Mouse (Mus musculus) kidney, adult 8-10 months (tissue): ENCODE measurements around the gene Atp5k.

ENCODE experiments used
- DNase-seq, 2 experiments: peaks; one replicate each; pipeline ENCODE4 v3.0.0; 2022

Atp5k gene

DNA sequence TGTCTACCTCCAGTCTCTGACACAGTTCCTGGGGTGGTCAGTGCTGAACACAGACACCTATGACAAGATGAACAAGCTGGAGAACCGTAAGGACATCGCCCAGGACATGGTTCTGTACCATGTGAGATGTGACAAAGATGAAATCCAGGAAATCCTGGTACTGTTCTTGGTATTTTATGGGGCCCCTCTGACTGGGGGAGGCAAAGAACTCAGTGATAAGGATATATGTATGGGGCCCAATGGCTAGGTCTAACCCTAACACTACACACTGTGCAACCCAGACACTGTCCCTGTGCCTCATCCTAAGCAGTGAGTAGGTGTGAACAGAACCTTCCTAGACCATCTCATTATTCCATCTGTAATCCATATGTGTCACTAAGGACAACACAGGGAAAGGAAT, 10.8 kb downstream of the Atp5k start:
- no peak for DNase-seq

GRCm38 (mm10) chr5:108422741-108423140, 11.5 kb downstream of the Atp5k start:
- DNase-seq: no peak

- DNase-seq: no peak
These were observed 19.5 kb downstream of the Atp5k start for GRCm38 (mm10) chr5:108414711-108415110.

- no peak for DNase-seq
These were observed 27.3 kb downstream of the Atp5k start for GRCm38 (mm10) chr5:108406977-108407376.

DNA sequence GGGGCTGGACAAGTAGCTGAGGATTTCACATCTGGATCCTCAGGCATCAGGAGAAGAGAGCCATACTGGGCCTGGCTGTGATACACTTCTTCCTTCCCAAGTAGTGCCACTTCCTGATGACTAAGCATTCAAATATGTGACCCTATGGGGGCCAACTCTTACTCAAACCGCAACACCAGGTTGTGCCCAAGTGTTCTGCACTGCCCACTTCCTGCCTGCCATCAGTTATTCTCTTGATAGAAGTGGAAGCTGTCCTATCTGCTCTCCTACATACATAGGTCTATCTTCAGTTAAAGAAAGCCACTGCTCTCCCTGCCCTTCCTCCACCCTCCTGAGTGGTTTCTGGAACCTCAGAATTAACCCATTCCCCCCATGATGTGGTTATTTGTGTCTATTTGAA, 28.8 kb downstream of the Atp5k start:
- DNase-seq: no peak

- DNase-seq: no peak
These were observed 30.8 kb downstream of the Atp5k start for GRCm38 (mm10) chr5:108403453-108403852.

DNA sequence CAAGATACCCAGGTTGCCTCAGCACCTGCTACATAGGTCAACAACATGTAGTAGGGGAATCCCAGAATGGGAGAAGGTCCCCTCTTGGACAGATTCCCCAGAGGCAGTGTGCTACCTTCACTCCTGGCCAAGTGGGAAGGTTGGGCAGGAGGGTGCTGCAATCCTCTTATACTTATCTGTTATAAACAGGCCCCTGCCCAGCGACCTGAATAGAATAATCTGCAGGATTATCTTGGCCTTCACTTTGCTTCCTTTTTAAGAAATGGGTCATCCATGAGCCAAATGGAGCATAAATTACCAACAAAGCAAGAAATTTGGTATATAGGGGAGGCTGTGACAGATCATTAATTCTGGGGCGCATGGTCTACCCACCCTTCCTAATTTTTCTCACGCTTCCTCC, 44.5 kb downstream of the Atp5k start:
- DNase-seq: no peak

- no peak for DNase-seq
These were observed 46.0 kb downstream of the Atp5k start, which contains the start of gene Pde6b for GRCm38 (mm10) chr5:108388201-108388600. Pde6b (plus strand) TSS chr5:108388391.

DNA sequence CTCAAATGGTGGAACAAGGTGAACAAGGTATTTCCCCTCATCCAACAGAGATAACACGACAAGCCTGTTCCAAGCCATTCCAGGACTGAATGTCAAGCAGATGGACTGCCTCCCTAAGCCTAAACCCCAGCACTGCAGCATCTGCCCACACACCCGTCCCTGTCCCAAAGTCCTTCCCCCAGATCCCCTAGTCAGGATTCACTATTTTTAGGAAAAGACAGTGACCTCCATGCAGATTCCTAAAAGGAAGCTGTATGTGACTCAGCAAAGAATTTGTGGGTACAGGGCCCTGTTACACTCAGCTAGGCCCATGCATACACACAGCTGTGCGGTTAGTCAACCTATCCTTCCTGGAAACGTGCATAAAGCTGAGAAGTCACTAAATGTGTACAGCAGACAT, 47.8 kb downstream of the Atp5k start:
- no peak for DNase-seq

DNA sequence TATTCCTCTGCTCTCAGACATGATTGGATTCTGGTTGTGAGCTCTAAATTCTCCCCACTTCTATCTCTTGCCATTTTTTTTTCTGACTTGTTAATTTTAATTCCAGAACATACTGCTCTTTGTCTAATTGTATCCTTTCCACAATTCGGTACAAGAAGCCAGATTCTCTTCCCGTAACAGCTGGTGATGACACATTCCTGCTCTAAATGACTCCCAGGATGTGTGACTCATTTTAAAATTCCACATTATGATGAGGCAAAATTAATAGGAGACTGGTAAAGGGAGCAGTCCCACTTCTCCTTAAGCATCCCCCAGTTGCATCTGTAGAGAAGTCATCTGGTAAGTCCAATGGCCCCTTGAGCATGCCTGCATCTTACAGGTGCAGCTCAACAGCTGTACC, 48.6 kb downstream of the Atp5k start:
- DNase-seq: no peak
